Mouse (Mus musculus) CH12.LX (cell line): Measurements from ENCODE around the gene D130043K22Rik.

Source experiments
- CTCF ChIP-seq, 2 experiments: IDR thresholded peaks in 1 of 2; conservative IDR thresholded peaks in 1 of 2; 2 replicates each; pipeline ENCODE4 v1.5.1; 2011 to 2012; ENCODE audit warnings: low read depth in 2 of 2, low read length in 2 of 2, improper control_type of control experiment in 1 of 2, inconsistent platforms in 1 of 2, mild to moderate bottlenecking in 1 of 2, moderate library complexity in 1 of 2
- ETS1 ChIP-seq: conservative IDR thresholded peaks from 2 replicates; pipeline ENCODE4 v1.6.1; 2012; ENCODE audit warnings: low read depth, mild to moderate bottlenecking, inconsistent platforms, low read length, improper control_type of control experiment, moderate library complexity
- MAFK ChIP-seq: IDR thresholded peaks from 2 replicates; pipeline ENCODE4 v1.6.1; 2011; ENCODE audit warnings: low read length, improper control_type of control experiment; ENCODE audit not compliant: insufficient replicate concordance
- POLR2A ChIP-seq: IDR thresholded peaks from 2 replicates; pipeline ENCODE4 v1.6.1; 2011; ENCODE audit warnings: low read depth, mild to moderate bottlenecking, improper control_type of control experiment, low read length
- ZC3H11A ChIP-seq: IDR thresholded peaks from 2 replicates; pipeline ENCODE4 v1.6.1; 2012; ENCODE audit warnings: low read depth, mild to moderate bottlenecking, inconsistent platforms, low read length, improper control_type of control experiment
- ZNF384 ChIP-seq: IDR thresholded peaks from 2 replicates; pipeline ENCODE4 v1.6.1; 2012; ENCODE audit warnings: low read depth, low read length, improper control_type of control experiment, inconsistent platforms

GRCm38 (mm10) chr13:24799925-24800673 lies 44.8 kb upstream of the D130043K22Rik start:
- TF ChIP-seq MAFK (no peak), CTCF (conservative IDR thresholded peaks at IDR 0.05 in 1 of 2, IDR thresholded peaks at IDR 0.05 in 1 of 2; ENCODE audit: low read depth in 2 of 2, low read length in 2 of 2) (no peak), ZC3H11A (no peak), POLR2A (no peak), ZNF384 (no peak), ETS1 (no peak)
